Mouse (Mus musculus) MEL (cell line): Measurements from ENCODE around the gene Hdac7.

Experiments
- CHD2 ChIP-seq: IDR thresholded peaks from 2 replicates; pipeline ENCODE4 v1.6.1; 2011; ENCODE audit warnings: low read length, improper control_type of control experiment
- CTCF ChIP-seq, 3 experiments: IDR thresholded peaks in 2 of 3; conservative IDR thresholded peaks in 1 of 3; 2 replicates each; pipeline ENCODE4 v1.5.1; 2011 to 2012; ENCODE audit warnings: low read length in 3 of 3, low read depth in 2 of 3, mild to moderate bottlenecking in 2 of 3, improper control_type of control experiment in 1 of 3, inconsistent platforms in 1 of 3, mixed read lengths in 1 of 3, moderate library complexity in 1 of 3; ENCODE audit not compliant: control insufficient read depth in 1 of 3, insufficient read depth in 1 of 3, poor library complexity in 1 of 3, severe bottlenecking in 1 of 3
- EP300 ChIP-seq, 2 experiments: IDR thresholded peaks; 2 replicates each; pipeline ENCODE4 v1.6.1; 2011; ENCODE audit warnings: improper control_type of control experiment in 2 of 2, low read length in 2 of 2, low read depth in 1 of 2, mild to moderate bottlenecking in 1 of 2
- HCFC1 ChIP-seq: IDR thresholded peaks from 2 replicates; pipeline ENCODE4 v1.6.1; 2012; ENCODE audit warnings: low read depth, mild to moderate bottlenecking, inconsistent platforms, low read length, improper control_type of control experiment, moderate library complexity
- MXI1 ChIP-seq: IDR thresholded peaks from 2 replicates; pipeline ENCODE4 v1.6.1; 2011; ENCODE audit warnings: mild to moderate bottlenecking, low read depth, low read length, improper control_type of control experiment
- POLR2A ChIP-seq, 2 experiments: IDR thresholded peaks; 2 replicates each; pipeline ENCODE4 v1.6.1; 2011 to 2012; ENCODE audit warnings: low read length in 2 of 2, mild to moderate bottlenecking in 2 of 2, control low read depth in 1 of 2, improper control_type of control experiment in 1 of 2, low read depth in 1 of 2, moderate library complexity in 1 of 2; ENCODE audit not compliant: control insufficient read depth in 1 of 2, insufficient read depth in 1 of 2, poor library complexity in 1 of 2
- TAL1 ChIP-seq: IDR thresholded peaks from 2 replicates; pipeline ENCODE4 v1.6.1; 2012; ENCODE audit warnings: mild to moderate bottlenecking, inconsistent platforms, low read length, moderate library complexity, mixed read lengths
- ZNF384 ChIP-seq: IDR thresholded peaks from 2 replicates; pipeline ENCODE4 v1.6.1; 2012; ENCODE audit warnings: low read depth, mild to moderate bottlenecking, inconsistent platforms, low read length, improper control_type of control experiment

DNA sequence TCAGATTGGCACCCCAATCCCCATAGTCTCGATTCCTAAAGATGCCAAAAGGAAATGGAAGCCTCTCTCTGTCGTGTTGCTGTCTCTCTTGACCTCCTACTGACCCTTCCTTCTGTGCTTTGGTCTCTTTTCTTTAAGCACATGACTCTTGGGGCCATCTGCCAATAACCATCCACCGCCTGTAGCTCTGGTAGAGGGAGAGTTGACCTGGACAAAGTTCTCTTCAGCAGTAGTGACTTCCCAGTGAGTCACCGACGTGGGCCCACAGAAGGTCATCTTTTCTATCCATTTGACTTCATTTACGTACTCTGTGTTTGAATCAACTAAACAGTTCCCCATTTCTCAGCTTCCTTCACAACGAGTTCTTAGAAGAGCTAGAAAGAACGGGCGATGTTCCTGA is 36.1 kb upstream of the Hdac7 start:
- TF ChIP-seq POLR2A (IDR thresholded peaks at IDR 0.05; ENCODE audit: control insufficient read depth in 1 of 2, insufficient read depth in 1 of 2, low read depth in 1 of 2, low read length in 2 of 2, poor library complexity in 1 of 2) (no peak), CTCF (IDR thresholded peaks at IDR 0.05 in 2 of 3, conservative IDR thresholded peaks at IDR 0.05 in 1 of 3; ENCODE audit: control insufficient read depth in 1 of 3, insufficient read depth in 1 of 3, low read depth in 2 of 3, low read length in 3 of 3, poor library complexity in 1 of 3, severe bottlenecking in 1 of 3) (no peak), ZNF384 (no peak), EP300 (IDR thresholded peaks at IDR 0.05; ENCODE audit: low read depth in 1 of 2, low read length in 2 of 2) (no peak), MXI1 (no peak), TAL1 (no peak), CHD2 (no peak), HCFC1 (no peak)
